Mouse (Mus musculus): ENCODE results near the gene Ccdc71. TPM values are rescaled to one million over a fixed set of nuclear protein-coding genes. Genes with fewer than 3 reads are reported as not detected.
A peak's percentile ranks its signal among the peaks of the same experiment; 100 is the strongest.

Gene Ccdc71
- polyA plus RNA-seq, 1 experiment from 2014 or later: 51.4 TPM

DNA sequence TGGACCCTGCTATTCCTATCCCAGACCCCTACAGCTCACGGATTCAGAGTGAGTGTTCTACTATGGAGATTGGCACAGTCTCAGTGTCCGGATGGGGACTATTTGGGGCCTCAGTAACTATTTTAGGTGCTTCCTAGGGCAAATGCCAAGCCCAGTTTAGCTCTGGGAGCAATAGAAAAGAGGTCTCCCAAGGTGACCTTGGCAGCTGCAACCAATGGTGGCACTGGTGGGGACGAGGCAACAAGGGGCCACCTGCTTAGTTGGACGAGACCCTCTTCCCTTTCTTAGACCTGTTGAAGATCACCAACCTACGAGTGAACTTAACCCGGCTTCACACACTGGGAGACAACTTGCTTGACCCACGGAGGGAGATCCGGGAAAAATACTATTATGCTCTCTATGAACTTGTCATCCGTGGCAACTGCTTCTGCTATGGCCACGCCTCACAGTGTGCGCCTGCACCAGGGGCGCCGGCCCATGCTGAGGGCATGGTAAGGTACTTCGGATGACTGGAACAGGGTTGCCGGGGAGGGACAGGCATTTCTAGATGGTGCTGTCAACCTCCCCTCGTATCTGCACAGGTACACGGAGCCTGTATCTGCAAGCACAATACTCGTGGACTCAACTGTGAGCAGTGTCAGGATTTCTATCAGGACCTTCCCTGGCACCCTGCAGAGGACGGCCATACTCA is 21.3 kb downstream of the Ccdc71 start:
- Histone ChIP-seq H3K4me3 (no peak overlapping the region), H3K9ac (replicated peaks) (no peak overlapping the region), H3K36me3 (peaks cover 34% of the 10 kb centered on the region), H3K4me2 (replicated peaks) (no peak overlapping the region), H3K27ac (replicated peaks) (no peak overlapping the region), H3K27me3 (no peaks in the 10 kb centered on the region), H3K4me1 (peaks cover 24% of the 10 kb centered on the region), H3K9me3 (no peaks in the 10 kb centered on the region)
- 94% methylated on average over 19 of the region's 19 CpGs for WGBS
- ATAC-seq (ENCODE audit: low FRiP score, low read depth): no peak

GRCm38 (mm10) chr9:108483051-108483790 is 22.9 kb downstream of the Ccdc71 start:
- Histone ChIP-seq H3K36me3 (peaks cover 40% of the 10 kb centered on the region), H3K27me3 (no peaks in the 10 kb centered on the region), H3K4me2 (replicated peaks) (no peak overlapping the region), H3K4me1 (peaks cover 24% of the 10 kb centered on the region), H3K9me3 (no peaks in the 10 kb centered on the region), H3K27ac (replicated peaks) (no peak overlapping the region), H3K9ac (replicated peaks) (no peak overlapping the region), H3K4me3 (no peak overlapping the region)
- WGBS: 94% methylated on average over 18 of the region's 18 CpGs
- no peak for ATAC-seq (ENCODE audit: low FRiP score, low read depth)

DNA sequence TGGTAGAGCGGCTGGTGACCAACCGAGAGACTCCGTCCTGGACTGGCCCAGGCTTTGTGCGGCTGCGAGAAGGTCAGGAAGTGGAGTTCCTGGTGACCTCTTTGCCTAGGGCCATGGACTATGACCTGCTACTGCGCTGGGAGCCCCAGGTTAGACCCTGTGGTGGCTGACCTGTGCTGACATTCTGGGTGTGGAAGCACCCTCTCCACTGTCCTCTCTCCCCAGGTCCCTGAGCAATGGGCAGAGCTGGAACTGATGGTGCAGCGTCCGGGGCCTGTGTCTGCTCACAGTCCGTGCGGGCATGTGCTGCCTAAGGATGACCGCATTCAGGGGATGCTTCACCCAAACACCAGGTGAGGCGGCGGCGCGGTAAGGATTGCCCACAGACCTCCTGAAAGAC is 23.7 kb downstream of the Ccdc71 start:
- no peak overlapping the region for H3K9ac ChIP-seq (replicated peaks)
- no peaks in the 10 kb centered on the region for H3K9me3 ChIP-seq
- H3K36me3 ChIP-seq: peaks cover 48% of the 10 kb centered on the region
- H3K27me3 ChIP-seq: no peaks in the 10 kb centered on the region
- WGBS: 94% methylated on average over 15 of the region's 15 CpGs
- H3K4me3 ChIP-seq: no peak overlapping the region
- H3K27ac ChIP-seq (replicated peaks): no peak overlapping the region
- no peak overlapping the region for H3K4me2 ChIP-seq (replicated peaks)
- H3K4me1 ChIP-seq: peaks cover 18% of the 10 kb centered on the region
- ATAC-seq (ENCODE audit: low FRiP score, low read depth): no peak

GRCm38 (mm10) chr9:108485301-108485875 is 25.1 kb downstream of the Ccdc71 start:
- 94% methylated on average over 19 of the region's 19 CpGs for WGBS
- ATAC-seq (ENCODE audit: low FRiP score, low read depth): no peak
- no peak overlapping the region for H3K4me3 ChIP-seq

DNA sequence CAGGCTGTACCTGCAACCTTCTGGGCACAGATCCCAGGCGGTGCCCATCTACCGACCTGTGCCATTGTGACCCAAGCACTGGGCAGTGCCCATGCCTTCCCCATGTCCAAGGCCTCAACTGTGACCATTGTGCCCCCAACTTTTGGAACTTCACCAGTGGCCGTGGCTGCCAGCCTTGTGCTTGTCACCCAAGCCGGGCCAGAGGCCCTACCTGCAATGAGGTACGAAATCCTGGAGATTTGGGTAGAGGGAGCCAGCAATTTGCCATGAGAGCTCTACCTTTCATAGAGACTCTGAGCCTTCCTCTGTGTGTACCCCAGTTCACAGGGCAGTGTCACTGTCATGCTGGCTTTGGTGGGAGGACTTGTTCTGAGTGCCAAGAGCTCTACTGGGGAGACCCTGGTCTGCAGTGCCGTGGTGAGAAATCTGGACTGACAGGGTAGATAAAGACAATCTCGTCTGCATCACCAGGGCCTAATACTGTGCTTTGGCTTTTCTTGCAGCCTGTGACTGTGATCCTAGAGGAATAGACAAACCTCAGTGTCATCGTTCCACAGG is 26.7 kb downstream of the Ccdc71 start:
- no peak overlapping the region for H3K4me2 ChIP-seq (replicated peaks)
- no peaks in the 10 kb centered on the region for H3K9me3 ChIP-seq
- no peak overlapping the region for H3K4me3 ChIP-seq
- H3K9ac ChIP-seq (replicated peaks): no peak overlapping the region
- H3K36me3 ChIP-seq: peaks cover 50% of the 10 kb centered on the region
- H3K4me1 ChIP-seq: peaks cover 15% of the 10 kb centered on the region
- no peak overlapping the region for H3K27ac ChIP-seq (replicated peaks)
- ATAC-seq (ENCODE audit: low FRiP score, low read depth): no peak
- WGBS: 92% methylated on average over 8 of the region's 8 CpGs
- no peaks in the 10 kb centered on the region for H3K27me3 ChIP-seq

More at GRCm38 (mm10) chr9:108485301-108485875, 25.1 kb downstream of the Ccdc71 start:
- H3K27ac ChIP-seq (replicated peaks): no peak overlapping the region
- no peak overlapping the region for H3K9ac ChIP-seq (replicated peaks)
- H3K9me3 ChIP-seq: no peaks in the 10 kb centered on the region
- H3K4me1 ChIP-seq: peaks cover 11% of the 10 kb centered on the region
- no peak overlapping the region for H3K4me2 ChIP-seq (replicated peaks)
- peaks cover 52% of the 10 kb centered on the region for H3K36me3 ChIP-seq
- no peaks in the 10 kb centered on the region for H3K27me3 ChIP-seq

GRCm38 (mm10) chr9:108488403-108488802 is 28.1 kb downstream of the Ccdc71 start:
- no peaks in the 10 kb centered on the region for H3K9me3 ChIP-seq
- no peak overlapping the region for H3K9ac ChIP-seq (replicated peaks)
- H3K27ac ChIP-seq (replicated peaks): no peak overlapping the region
- ATAC-seq (ENCODE audit: low FRiP score, low read depth): no peak
- H3K4me1 ChIP-seq: peaks cover 19% of the 10 kb centered on the region
- no peak overlapping the region for H3K4me3 ChIP-seq
- H3K4me2 ChIP-seq (replicated peaks): no peak overlapping the region
- 93% methylated on average over 17 of the region's 17 CpGs for WGBS
- no peaks in the 10 kb centered on the region for H3K27me3 ChIP-seq
- H3K36me3 ChIP-seq: peaks cover 59% of the 10 kb centered on the region

DNA sequence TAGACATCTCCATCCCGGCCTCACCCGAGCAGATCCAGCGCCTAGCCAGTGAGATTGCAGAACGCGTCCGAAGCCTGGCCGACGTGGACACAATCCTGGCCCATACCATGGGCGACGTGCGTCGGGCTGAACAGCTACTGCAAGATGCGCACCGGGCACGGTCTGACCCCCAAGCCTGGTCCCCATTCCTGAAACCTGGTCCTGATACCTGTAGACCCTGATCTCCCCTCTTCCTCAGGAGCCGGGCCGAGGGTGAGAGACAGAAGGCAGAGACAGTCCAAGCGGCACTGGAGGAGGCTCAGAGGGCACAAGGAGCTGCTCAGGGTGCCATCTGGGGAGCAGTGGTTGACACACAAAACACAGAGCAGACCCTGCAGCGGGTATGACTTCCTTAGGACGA is 28.9 kb downstream of the Ccdc71 start:
- no peak overlapping the region for H3K9ac ChIP-seq (replicated peaks)

GRCm38 (mm10) chr9:108489702-108490558 is 29.6 kb downstream of the Ccdc71 start:
- Histone ChIP-seq H3K9ac (replicated peaks) (peak overlapping the region; percentile 45), H3K36me3 (peaks cover 65% of the 10 kb centered on the region), H3K4me3 (peak overlapping the region; percentile 95), H3K4me1 (peaks cover 19% of the 10 kb centered on the region), H3K27me3 (no peaks in the 10 kb centered on the region), H3K9me3 (no peaks in the 10 kb centered on the region), H3K4me2 (replicated peaks) (peak overlapping the region; percentile 97), H3K27ac (replicated peaks) (peak overlapping the region; percentile 95)
- 70% methylated on average over 26 of the region's 26 CpGs for WGBS
- peak; percentile 2 for ATAC-seq (ENCODE audit: low FRiP score, low read depth)

More for the DNA sequence above, 28.9 kb downstream of the Ccdc71 start:
- Histone ChIP-seq H3K36me3 (peaks cover 60% of the 10 kb centered on the region), H3K27ac (replicated peaks) (peak overlapping the region; percentile 95; the same call in 1 of the 2 replicates), H3K4me2 (replicated peaks) (no peak overlapping the region), H3K4me3 (no peak overlapping the region), H3K27me3 (no peaks in the 10 kb centered on the region), H3K9me3 (no peaks in the 10 kb centered on the region), H3K4me1 (peaks cover 19% of the 10 kb centered on the region)
- no peak for ATAC-seq (ENCODE audit: low FRiP score, low read depth)
- WGBS: 95% methylated on average over 20 of the region's 20 CpGs

- peak; percentile 96 for ATAC-seq (ENCODE audit: low FRiP score, low read depth)
- no peaks in the 10 kb centered on the region for H3K9me3 ChIP-seq
- WGBS: under 1% methylated on average over 66 of the region's 69 CpGs
- peak within 1 kb of the TSS; percentile 96 for H3K9ac ChIP-seq (replicated peaks)
- H3K4me2 ChIP-seq (replicated peaks): peak within 1 kb of the TSS; percentile 97
- H3K4me3 ChIP-seq: peak within 1 kb of the TSS; percentile 95
- H3K27ac ChIP-seq (replicated peaks): peak within 1 kb of the TSS; percentile 95
- peaks cover 65% of the 10 kb centered on the region for H3K36me3 ChIP-seq
- peaks cover 19% of the 10 kb centered on the region for H3K4me1 ChIP-seq
- no peaks in the 10 kb centered on the region for H3K27me3 ChIP-seq
Observed at GRCm38 (mm10) chr9:108490559-108491285, 30.4 kb downstream of the Ccdc71 start, which contains the start of gene Usp19. Usp19 (plus strand) TSS chr9:108490602.

GRCm38 (mm10) chr9:108491286-108491580 is 30.9 kb downstream of the Ccdc71 start:
- 12% methylated on average over 12 of the region's 12 CpGs for WGBS
- peak overlapping the region; percentile 95 for H3K4me3 ChIP-seq
- H3K27me3 ChIP-seq: no peaks in the 10 kb centered on the region
- peaks cover 19% of the 10 kb centered on the region for H3K4me1 ChIP-seq
- H3K27ac ChIP-seq (replicated peaks): peak overlapping the region; percentile 95
- ATAC-seq (ENCODE audit: low FRiP score, low read depth): no peak
- H3K36me3 ChIP-seq: peaks cover 65% of the 10 kb centered on the region
- peak overlapping the region; percentile 97 for H3K4me2 ChIP-seq (replicated peaks)
- H3K9me3 ChIP-seq: no peaks in the 10 kb centered on the region
- H3K9ac ChIP-seq (replicated peaks): peak overlapping the region; percentile 96

Data from midbrain, embryonic 12.5 days (tissue).